8 mouse cellular contexts compared by ENCODE assay signal in the genomic region with DNA sequence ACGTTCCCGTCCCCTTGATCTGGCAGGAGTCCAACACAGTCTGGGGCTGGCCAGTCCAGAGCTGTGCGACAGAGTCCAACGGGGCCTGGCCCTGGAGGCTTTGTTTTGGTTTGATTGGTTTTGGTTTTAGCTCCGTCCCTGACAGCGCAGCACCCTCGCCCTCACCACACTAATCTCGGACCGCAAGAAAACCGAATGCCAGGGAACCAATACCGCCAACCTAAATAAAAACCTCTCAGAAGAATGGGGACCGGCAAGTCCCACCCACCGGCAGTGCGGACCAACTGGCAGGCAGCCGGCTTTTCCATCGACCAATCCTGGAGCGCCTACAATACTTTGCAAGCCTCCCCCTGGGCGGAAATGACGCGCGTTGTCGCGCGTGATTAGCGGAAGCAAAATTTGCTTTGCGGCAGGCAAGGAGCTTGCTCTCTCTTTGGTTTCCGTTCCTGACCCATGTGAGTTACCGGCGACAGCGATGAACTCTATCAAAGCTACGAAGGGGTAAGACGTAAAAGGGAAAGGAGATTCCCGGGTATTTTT. TPM values are rescaled to one million over a fixed set of nuclear protein-coding genes. Genes with fewer than 3 reads are reported as not detected.
DNase-seq lines count a peak whose midpoint lies in the region; ATAC-seq and TF ChIP-seq lines count a peak whose summit lies in the region.

A gene (plus strand): TSS at position 395 of the 540 bp plus-strand sequence.

- H3K4me2 ChIP-seq in CH12.LX (ENCODE audit: insufficient read depth, low read depth, poor library complexity, severe bottlenecking): peak within 1 kb of the TSS; percentile 70
- peak within 1 kb of the TSS; percentile 53 for H3K4me2 ChIP-seq in forebrain, embryonic 11.5 days (ENCODE audit: low read depth, low read length, severe bottlenecking)
- H3K4me2 ChIP-seq in heart, embryonic 16.5 days (ENCODE audit: low read depth, low read length): peak within 1 kb of the TSS; percentile 74
- peak within 1 kb of the TSS; percentile 72 for H3K4me2 ChIP-seq in liver, embryonic 15.5 days
- peak within 1 kb of the TSS; percentile 60 for H3K4me2 ChIP-seq in neural tube, embryonic 12.5 days (replicated peaks)

- no peaks in the 10 kb centered on the region for H3K27me3 ChIP-seq in CH12.LX (replicated peaks)
- H3K27me3 ChIP-seq in forebrain, embryonic 11.5 days (ENCODE audit: control insufficient read depth, insufficient read depth, low read length): no peaks in the 10 kb centered on the region
- H3K27me3 ChIP-seq in heart, embryonic 16.5 days (ENCODE audit: control insufficient read depth, insufficient read depth, low read length): no peaks in the 10 kb centered on the region
- H3K27me3 ChIP-seq in liver, embryonic 15.5 days: no peaks in the 10 kb centered on the region
- no peaks in the 10 kb centered on the region for H3K27me3 ChIP-seq in neural tube, embryonic 12.5 days (replicated peaks)

- in situ Hi-C loops in CH12.LX (cut with MboI; ENCODE audit: low pct_ligation_motif_present, low pct_unique_long_range_greater_than_20kb, low sequenced_read_pairs): loop anchor here (10.0 kb wide), 1 partner anchor 262 kb away; no protein-coding TSS in a partner anchor

- no peaks in the 10 kb centered on the region for H3K9me3 ChIP-seq in CH12.LX (replicated peaks; ENCODE audit: low read length)
- no peaks in the 10 kb centered on the region for H3K9me3 ChIP-seq in forebrain, embryonic 11.5 days (ENCODE audit: control insufficient read depth, low read length)
- no peaks in the 10 kb centered on the region for H3K9me3 ChIP-seq in heart, embryonic 16.5 days (replicated peaks; ENCODE audit: control insufficient read depth, low read length)
- no peaks in the 10 kb centered on the region for H3K9me3 ChIP-seq in liver, embryonic 15.5 days (replicated peaks)
- H3K9me3 ChIP-seq in neural tube, embryonic 12.5 days: no peaks in the 10 kb centered on the region

- dilution Hi-C loops in CH12.LX (cut with MboI; ENCODE audit: extremely low pct_ligation_motif_present, extremely low pct_unique_long_range_greater_than_20kb, low sequenced_read_pairs): no loop called here

- H3K79me2 ChIP-seq in CH12.LX (replicated peaks; ENCODE audit: control insufficient read depth, extremely low read depth, insufficient read depth, poor library complexity, severe bottlenecking): peaks cover 10% of the 10 kb centered on the region; the same call in 1 of the 2 replicates

- ATAC-seq in forebrain, embryonic 11.5 days (replicated peaks; ENCODE audit: low FRiP score): peak; percentile 99
- peak; percentile 99 for ATAC-seq in heart, embryonic 16.5 days (replicated peaks; ENCODE audit: extremely low read depth, insufficient read depth, low FRiP score)
- ATAC-seq in liver, embryonic 15.5 days (ENCODE audit: insufficient read depth): peak; percentile 98
- peak; percentile 99 for ATAC-seq in neural tube, embryonic 12.5 days (ENCODE audit: low FRiP score, low read depth)

- no peak for TF ChIP-seq CTCF in CH12.LX (conservative IDR thresholded peaks at IDR 0.05 in 1 of 2, IDR thresholded peaks at IDR 0.05 in 1 of 2; ENCODE audit: low read depth in 2 of 2, low read length in 2 of 2)

- peak within 1 kb of the TSS; percentile 49 for H3K27ac ChIP-seq in CH12.LX (ENCODE audit: insufficient read depth, low read depth)
- peak within 1 kb of the TSS; percentile 68 for H3K27ac ChIP-seq in forebrain, embryonic 11.5 days (ENCODE audit: low read depth, low read length)
- H3K27ac ChIP-seq in heart, embryonic 16.5 days (ENCODE audit: low read length): peak within 1 kb of the TSS; percentile 69
- H3K27ac ChIP-seq in liver, embryonic 15.5 days (replicated peaks): peak within 1 kb of the TSS; percentile 87
- H3K27ac ChIP-seq in neural tube, embryonic 12.5 days: no peak within 1 kb of the TSS

- peak; percentile 87 for TF ChIP-seq POLR2A in CH12.LX (IDR thresholded peaks at IDR 0.05; ENCODE audit: low read depth, low read length)

- H3K36me3 ChIP-seq in CH12.LX (replicated peaks in 1 of 2; ENCODE audit: control insufficient read depth in 1 of 2, insufficient read depth in 1 of 2, low read length in 1 of 2): peaks cover 2 to 19% of the 10 kb centered on the region in 2 experiments
- H3K36me3 ChIP-seq in forebrain, embryonic 11.5 days (ENCODE audit: control insufficient read depth, insufficient read depth, low read length): no peaks in the 10 kb centered on the region
- no peaks in the 10 kb centered on the region for H3K36me3 ChIP-seq in heart, embryonic 16.5 days (ENCODE audit: control insufficient read depth, insufficient read depth)
- H3K36me3 ChIP-seq in liver, embryonic 15.5 days (replicated peaks): no peaks in the 10 kb centered on the region
- H3K36me3 ChIP-seq in neural tube, embryonic 12.5 days: no peaks in the 10 kb centered on the region

- H3K4me3 ChIP-seq in CH12.LX (replicated peaks in 1 of 3; ENCODE audit: low read depth in 2 of 3, low read length in 2 of 3, poor library complexity in 1 of 3): peak within 1 kb of the TSS; percentile 61 to 90 (median 74)
- peak within 1 kb of the TSS; percentile 45 for H3K4me3 ChIP-seq in forebrain, embryonic 11.5 days (ENCODE audit: low read depth, low read length)
- peak within 1 kb of the TSS; percentile 71 for H3K4me3 ChIP-seq in heart, embryonic 16.5 days (ENCODE audit: low read length)
- peak within 1 kb of the TSS; percentile 69 for H3K4me3 ChIP-seq in liver, embryonic 15.5 days (replicated peaks)
- H3K4me3 ChIP-seq in neural tube, embryonic 12.5 days: peak within 1 kb of the TSS; percentile 44

- peak within 1 kb of the TSS; percentile 71 for H3K9ac ChIP-seq in CH12.LX (ENCODE audit: insufficient read depth, low read depth)
- H3K9ac ChIP-seq in forebrain, embryonic 11.5 days (ENCODE audit: low read length): peak within 1 kb of the TSS; percentile 57
- H3K9ac ChIP-seq in heart, embryonic 16.5 days (ENCODE audit: low read length): peak within 1 kb of the TSS; percentile 71
- H3K9ac ChIP-seq in liver, embryonic 15.5 days: peak within 1 kb of the TSS; percentile 60
- peak within 1 kb of the TSS; percentile 38 for H3K9ac ChIP-seq in neural tube, embryonic 12.5 days

- 13% methylated on average over 33 of the region's 33 CpGs for WGBS in forebrain, embryonic 11.5 days
- 5% methylated on average over 33 of the region's 33 CpGs for WGBS in heart, embryonic 16.5 days
- WGBS in liver, embryonic 15.5 days (ENCODE audit: insufficient replicate concordance): 9% methylated on average over 33 of the region's 33 CpGs
- WGBS in neural tube, embryonic 12.5 days: 10% methylated on average over 33 of the region's 33 CpGs

- TF ChIP-seq RAD21 in CH12.LX (IDR thresholded peaks at IDR 0.05; ENCODE audit: low read depth, low read length): no peak

- DNase-seq in CH12.LX (ENCODE audit: extremely low read depth): peak; percentile 92
- DNase-seq in c-Kit-positive CD71-positive TER-119-negative erythroid progenitor cells, embryonic 14.5 days (ENCODE audit: low read depth): peak; percentile 88
- peak; percentile 93 for DNase-seq in forebrain, embryonic 11.5 days (ENCODE audit: low spot score)
- peak; percentile 96 to 97 for DNase-seq in kidney, postnatal 36 days
- peak; percentile 93 for DNase-seq in telencephalon, adult 2 months (ENCODE audit: low read depth, low spot score)

- no peak for TF ChIP-seq EP300 in CH12.LX (IDR thresholded peaks at IDR 0.05; ENCODE audit: low read length)

- no peaks in the 10 kb centered on the region for H3K4me1 ChIP-seq in CH12.LX (ENCODE audit: control insufficient read depth in 1 of 2, insufficient read depth in 2 of 2)
- H3K4me1 ChIP-seq in forebrain, embryonic 11.5 days (replicated peaks; ENCODE audit: control insufficient read depth, insufficient read depth, low read length): no peaks in the 10 kb centered on the region
- peaks cover 4% of the 10 kb centered on the region; the same call in 1 of the 2 replicates for H3K4me1 ChIP-seq in heart, embryonic 16.5 days (ENCODE audit: control insufficient read depth, insufficient read depth, low read length)
- H3K4me1 ChIP-seq in liver, embryonic 15.5 days (replicated peaks): peaks cover 7% of the 10 kb centered on the region; the same call in 1 of the 2 replicates
- no peaks in the 10 kb centered on the region for H3K4me1 ChIP-seq in neural tube, embryonic 12.5 days

TF ChIP-seq in CH12.LX, 34 proteins besides CTCF, POLR2A, EP300 and RAD21 (continues in another document):
- TF ChIP-seq MYC (IDR thresholded peaks at IDR 0.05; ENCODE audit: low read depth, low read length): peak; percentile 75; the same call in 1 of the 2 replicates
- TF ChIP-seq NRF1 (IDR thresholded peaks at IDR 0.05; ENCODE audit: low read depth, low read length): no peak
- TF ChIP-seq MEF2A (IDR thresholded peaks at IDR 0.05; ENCODE audit: borderline replicate concordance, low read depth, low read length): no peak
- TF ChIP-seq ZKSCAN1 (IDR thresholded peaks at IDR 0.05; ENCODE audit: borderline replicate concordance, low read depth, low read length): no peak
- no peak for TF ChIP-seq ZC3H11A (IDR thresholded peaks at IDR 0.05; ENCODE audit: low read depth, low read length)
- no peak for TF ChIP-seq USF2 (conservative IDR thresholded peaks at IDR 0.05; ENCODE audit: low read depth, low read length)
- TF ChIP-seq BHLHE40 (IDR thresholded peaks at IDR 0.05; ENCODE audit: low read depth, low read length): peak; percentile 66
- no peak for TF ChIP-seq ETS1 (conservative IDR thresholded peaks at IDR 0.05; ENCODE audit: low read depth, low read length)
- peak; percentile 82 for TF ChIP-seq ELF1 (IDR thresholded peaks at IDR 0.05; ENCODE audit: low read depth, low read length)
- peak; percentile 71; the same call in 1 of the 2 replicates for TF ChIP-seq TBP (conservative IDR thresholded peaks at IDR 0.05; ENCODE audit: low read depth, low read length)
- TF ChIP-seq E2F4 (IDR thresholded peaks at IDR 0.05; ENCODE audit: insufficient replicate concordance, low read depth, low read length): no peak
- no peak for TF ChIP-seq CHD1 (IDR thresholded peaks at IDR 0.05; ENCODE audit: low read depth, low read length)
- no peak for TF ChIP-seq USF1 (IDR thresholded peaks at IDR 0.05; ENCODE audit: low read depth, low read length)
- no peak; the same call in 1 of the 2 replicates for TF ChIP-seq POLR2AphosphoS2 (IDR thresholded peaks at IDR 0.05; ENCODE audit: low read depth, low read length)
- no peak for TF ChIP-seq JUN (IDR thresholded peaks at IDR 0.05; ENCODE audit: insufficient read depth, low read depth, low read length)
- TF ChIP-seq JUND (conservative IDR thresholded peaks at IDR 0.05; ENCODE audit: low read depth, low read length): no peak

RNA-seq across cellular contexts. Expression of the gene that starts here (rescaled TPM):
- total RNA-seq in CH12.LX (2012; rRNA removed): 29.3 and 36.2 TPM in 2 replicates
- 44.2 and 52.9 TPM in 2 replicates for total RNA-seq in CH12.LX (2014; rRNA removed)
- 48.7 and 53.8 TPM in 2 replicates for polyA plus RNA-seq in CH12.LX (2012; ENCODE audit: insufficient read length, low read depth)
- polyA plus RNA-seq in forebrain, embryonic 11.5 days (2014; fragmentation: Nextera tagmentation; extraction: Ambion mirVana): 25.7 and 25.9 TPM in 2 replicates
- 8.8 and 9.0 TPM in 2 replicates for polyA plus RNA-seq in heart, embryonic 16.5 days (2015; fragmentation: Nextera tagmentation; extraction: Ambion mirVana)
- 6.8 and 8.1 TPM in 2 replicates for polyA plus RNA-seq in liver, embryonic 15.5 days (2015; fragmentation: Nextera tagmentation; extraction: Ambion mirVana)
- polyA plus RNA-seq in neural tube, embryonic 12.5 days (2016; fragmentation: Nextera tagmentation; extraction: Ambion mirVana): 18.3 and 21.0 TPM in 2 replicates
